Comparison of ENCODE assay signal across 11 mouse cellular contexts in genomic region chr12:92004391-92005094, GRCm38 (mm10).
DNase-seq lines count a peak whose midpoint lies in the region; ATAC-seq lines count a peak whose summit lies in the region.
"Had no signal": no experiment of that assay in that cellular context is flagged by ENCODE, and none has a peak within 500 bp of the region (broad histone marks: within the 10 kb centered on the region; RNA-seq: fewer than 3 reads in every experiment).

No protein-coding gene starts in this region.

- H3K36me3 ChIP-seq in midbrain, embryonic 15.5 days (replicated peaks): no peaks in the 10 kb centered on the region
- H3K36me3 ChIP-seq in midbrain, embryonic 16.5 days (ENCODE audit: control insufficient read depth, insufficient read depth, low read length): no peaks in the 10 kb centered on the region
- no peaks in the 10 kb centered on the region for H3K36me3 ChIP-seq in embryonic facial prominence, embryonic 14.5 days (ENCODE audit: control insufficient read depth, insufficient read depth, low read length)
- no peaks in the 10 kb centered on the region for H3K36me3 ChIP-seq in hindbrain, embryonic 13.5 days
- H3K36me3 ChIP-seq: heart, embryonic 15.5 days had no signal

- H3K4me2 ChIP-seq in midbrain, embryonic 15.5 days: no peak overlapping the region
- H3K4me2 ChIP-seq in midbrain, embryonic 16.5 days (ENCODE audit: low read length): no peak overlapping the region
- H3K4me2 ChIP-seq in embryonic facial prominence, embryonic 14.5 days (ENCODE audit: low read depth, low read length): peak overlapping the region; percentile 28
- H3K4me2 ChIP-seq in hindbrain, embryonic 13.5 days: peak overlapping the region; percentile 8; the same call in 1 of the 2 replicates
- H3K4me2 ChIP-seq: heart, embryonic 15.5 days had no signal

- WGBS in midbrain, embryonic 15.5 days: 60% methylated on average over 12 of the region's 12 CpGs
- WGBS in midbrain, embryonic 16.5 days: 51% methylated on average over 12 of the region's 12 CpGs
- WGBS in embryonic facial prominence, embryonic 14.5 days: 29% methylated on average over 12 of the region's 12 CpGs
- WGBS in hindbrain, embryonic 13.5 days: 42% methylated on average over 12 of the region's 12 CpGs

- H3K9me3 ChIP-seq in midbrain, embryonic 15.5 days: no peaks in the 10 kb centered on the region
- no peaks in the 10 kb centered on the region for H3K9me3 ChIP-seq in midbrain, embryonic 16.5 days (replicated peaks; ENCODE audit: control insufficient read depth, low read length, poor library complexity, severe bottlenecking)
- no peaks in the 10 kb centered on the region for H3K9me3 ChIP-seq in embryonic facial prominence, embryonic 14.5 days (ENCODE audit: control insufficient read depth, low read length)
- H3K9me3 ChIP-seq in hindbrain, embryonic 13.5 days: no peaks in the 10 kb centered on the region
- H3K9me3 ChIP-seq: heart, embryonic 15.5 days had no signal

- DNase-seq in embryonic facial prominence, embryonic 14.5 days (ENCODE audit: low spot score): peak; percentile 17
- DNase-seq in retina, embryonic 14.5 days (ENCODE audit: low spot score): peak; percentile 32
- DNase-seq in adrenal gland, postnatal 14 days: no peak
- DNase-seq in frontal cortex, postnatal 25 days (ENCODE audit: low spot score in 2 of 2): no peak
- no peak for DNase-seq in layer of hippocampus, adult 11-12 months (ENCODE audit: low spot score)
- DNase-seq: cerebellum, adult 2 months; thymus, postnatal 36 days had no signal

- H3K9ac ChIP-seq in midbrain, embryonic 15.5 days: no peak overlapping the region
- H3K9ac ChIP-seq in midbrain, embryonic 16.5 days (ENCODE audit: low read depth, low read length): no peak overlapping the region
- no peak overlapping the region for H3K9ac ChIP-seq in embryonic facial prominence, embryonic 14.5 days (ENCODE audit: low read depth, low read length)
- H3K9ac ChIP-seq in hindbrain, embryonic 13.5 days: no peak overlapping the region
- H3K9ac ChIP-seq: heart, embryonic 15.5 days had no signal

- no peaks in the 10 kb centered on the region for H3K4me1 ChIP-seq in midbrain, embryonic 15.5 days
- H3K4me1 ChIP-seq in midbrain, embryonic 16.5 days (ENCODE audit: control insufficient read depth, insufficient read depth, low read length): no peaks in the 10 kb centered on the region
- peaks cover 6% of the 10 kb centered on the region for H3K4me1 ChIP-seq in embryonic facial prominence, embryonic 14.5 days (ENCODE audit: control insufficient read depth, insufficient read depth, low read length)
- H3K4me1 ChIP-seq in hindbrain, embryonic 13.5 days (replicated peaks): peaks cover 12% of the 10 kb centered on the region
- H3K4me1 ChIP-seq: heart, embryonic 15.5 days had no signal

- H3K27ac ChIP-seq in midbrain, embryonic 15.5 days: no peak overlapping the region
- no peak overlapping the region for H3K27ac ChIP-seq in midbrain, embryonic 16.5 days (ENCODE audit: low read length)
- no peak overlapping the region for H3K27ac ChIP-seq in embryonic facial prominence, embryonic 14.5 days (replicated peaks; ENCODE audit: low read depth, low read length)
- peak overlapping the region; percentile 52 for H3K27ac ChIP-seq in hindbrain, embryonic 13.5 days
- H3K27ac ChIP-seq: heart, embryonic 15.5 days had no signal

- 0 out of 2 replicates have a peak, but pooled peaks have one; percentile 37 for ATAC-seq in midbrain, embryonic 15.5 days (replicated peaks)
- no peak for ATAC-seq in midbrain, embryonic 16.5 days
- no peak for ATAC-seq in embryonic facial prominence, embryonic 14.5 days (ENCODE audit: low read depth)
- ATAC-seq in hindbrain, embryonic 13.5 days (ENCODE audit: low FRiP score): peak; percentile 83; the same call in 1 of the 2 replicates

- H3K27me3 ChIP-seq in midbrain, embryonic 15.5 days (replicated peaks): no peaks in the 10 kb centered on the region
- H3K27me3 ChIP-seq in midbrain, embryonic 16.5 days (ENCODE audit: control insufficient read depth, insufficient read depth, low read depth, low read length): no peaks in the 10 kb centered on the region
- no peaks in the 10 kb centered on the region; the same call in 1 of the 2 replicates for H3K27me3 ChIP-seq in embryonic facial prominence, embryonic 14.5 days (replicated peaks; ENCODE audit: control insufficient read depth, insufficient read depth, low read length)
- no peaks in the 10 kb centered on the region for H3K27me3 ChIP-seq in hindbrain, embryonic 13.5 days
- H3K27me3 ChIP-seq: heart, embryonic 15.5 days had no signal

- no peak overlapping the region for H3K4me3 ChIP-seq in midbrain, embryonic 15.5 days
- H3K4me3 ChIP-seq in midbrain, embryonic 16.5 days (ENCODE audit: low read depth, low read length): no peak overlapping the region
- no peak overlapping the region for H3K4me3 ChIP-seq in embryonic facial prominence, embryonic 14.5 days (ENCODE audit: low read depth, low read length)
- no peak overlapping the region for H3K4me3 ChIP-seq in hindbrain, embryonic 13.5 days
- H3K4me3 ChIP-seq: heart, embryonic 15.5 days had no signal

Comparison
In these comparisons a context has a peak if more than half of its experiments do, and no peak if none do; other contexts are left out.
1. ATAC-seq: peak in midbrain, embryonic 15.5 days (single experiment) and hindbrain, embryonic 13.5 days (single experiment); none in midbrain, embryonic 16.5 days (single experiment) and embryonic facial prominence, embryonic 14.5 days (single experiment).
2. H3K4me2 ChIP-seq: peak in embryonic facial prominence, embryonic 14.5 days (single experiment) and hindbrain, embryonic 13.5 days (single experiment); none in midbrain, embryonic 15.5 days (single experiment) and midbrain, embryonic 16.5 days (single experiment).
3. DNase-seq: peak in embryonic facial prominence, embryonic 14.5 days (single experiment) and retina, embryonic 14.5 days (single experiment); none in adrenal gland, postnatal 14 days (single experiment), frontal cortex, postnatal 25 days (0 of 2) and layer of hippocampus, adult 11-12 months (single experiment).